In the genomic region with DNA sequence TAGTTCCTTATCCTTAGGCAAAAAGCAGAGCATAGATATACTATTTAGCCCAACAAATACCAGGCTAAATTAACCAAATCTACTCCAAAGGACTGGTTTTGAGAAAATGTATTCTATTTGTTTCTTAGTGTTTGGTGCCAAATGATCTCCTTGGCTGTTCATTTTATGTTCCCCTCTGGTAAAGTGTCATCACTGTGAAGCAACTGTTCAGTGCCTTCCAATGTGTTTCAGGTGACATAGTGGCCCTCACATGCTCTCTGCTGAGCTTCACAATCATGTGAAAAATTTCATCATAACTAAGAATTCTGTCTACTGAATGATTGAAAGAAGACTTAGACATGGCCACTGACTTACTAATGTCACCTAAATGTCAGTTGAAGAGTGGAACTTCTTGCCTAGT, we compare ENCODE assay signal across 37 mouse cellular contexts. TPM values are rescaled to one million over a fixed set of nuclear protein-coding genes. Genes with fewer than 3 reads are reported as not detected.
"Had no signal": no experiment of that assay in that cellular context is flagged by ENCODE, and none has a peak within 500 bp of the region (broad histone marks: within the 10 kb centered on the region; RNA-seq: fewer than 3 reads in every experiment).

No protein-coding gene starts in this region.

- H3K36me3 ChIP-seq: embryonic facial prominence, embryonic 10.5 days; embryonic facial prominence, embryonic 12.5 days; embryonic facial prominence, embryonic 13.5 days; embryonic facial prominence, embryonic 15.5 days; forebrain, embryonic 10.5 days; forebrain, embryonic 12.5 days; forebrain, embryonic 15.5 days had no signal

- ATAC-seq: forebrain, embryonic 13.5 days; forebrain, embryonic 14.5 days; forebrain, embryonic 15.5 days; forebrain, embryonic 16.5 days; forebrain, postnatal 0 days had no signal

- H3K27ac ChIP-seq: embryonic facial prominence, embryonic 10.5 days; embryonic facial prominence, embryonic 12.5 days; embryonic facial prominence, embryonic 13.5 days; embryonic facial prominence, embryonic 15.5 days; forebrain, embryonic 10.5 days; forebrain, embryonic 12.5 days; forebrain, embryonic 13.5 days; forebrain, embryonic 15.5 days; gastrocnemius, adult 2 months; heart, adult 2 months had no signal

- H3K9me3 ChIP-seq: embryonic facial prominence, embryonic 10.5 days; embryonic facial prominence, embryonic 12.5 days; embryonic facial prominence, embryonic 13.5 days; embryonic facial prominence, embryonic 15.5 days; forebrain, embryonic 10.5 days; forebrain, embryonic 12.5 days; forebrain, embryonic 13.5 days; forebrain, embryonic 15.5 days had no signal

- H3K4me1 ChIP-seq: embryonic facial prominence, embryonic 10.5 days; embryonic facial prominence, embryonic 12.5 days; embryonic facial prominence, embryonic 13.5 days; embryonic facial prominence, embryonic 15.5 days; forebrain, embryonic 12.5 days; forebrain, embryonic 13.5 days had no signal

- H3K4me2 ChIP-seq: embryonic facial prominence, embryonic 12.5 days; embryonic facial prominence, embryonic 13.5 days; embryonic facial prominence, embryonic 15.5 days; forebrain, embryonic 12.5 days; forebrain, embryonic 13.5 days; forebrain, embryonic 15.5 days had no signal

- H3K4me3 ChIP-seq: embryonic facial prominence, embryonic 10.5 days; embryonic facial prominence, embryonic 12.5 days; embryonic facial prominence, embryonic 13.5 days; embryonic facial prominence, embryonic 15.5 days; erythroblast, embryonic 14.5 days; forebrain, embryonic 10.5 days; forebrain, embryonic 12.5 days; forebrain, embryonic 13.5 days; forebrain, embryonic 15.5 days; gastrocnemius, adult 2 months; heart, adult 2 months had no signal

- H3K9ac ChIP-seq: embryonic facial prominence, embryonic 12.5 days; embryonic facial prominence, embryonic 13.5 days; embryonic facial prominence, embryonic 15.5 days; forebrain, embryonic 12.5 days; forebrain, embryonic 13.5 days; forebrain, embryonic 15.5 days; forebrain, postnatal 0 days had no signal

- DNase-seq: cerebellum, adult 18-20 months; cerebellum, adult 2 months; cerebellum, adult 8-10 months; cerebellum, adult 9-10 months; cerebellum, adult 9-11 months; cerebellum, postnatal 14 days; cerebellum, postnatal 36 days; embryo, embryonic 11 days; forebrain, postnatal 0 days; gastrocnemius, adult 2 months; gastrocnemius, postnatal 10 days; gastrocnemius, postnatal 14 days; gastrocnemius, postnatal 25 days; gastrocnemius, postnatal 36 days; heart, adult 11 months; heart, adult 18-20 months; heart, adult 2 months had no signal

- H3K27me3 ChIP-seq: embryonic facial prominence, embryonic 12.5 days; embryonic facial prominence, embryonic 13.5 days; embryonic facial prominence, embryonic 15.5 days; forebrain, embryonic 12.5 days; forebrain, embryonic 13.5 days; forebrain, embryonic 15.5 days had no signal

RNA-seq across cellular contexts. Expression of a gene that starts 54.6 kb away (rescaled TPM):
- total RNA-seq: common myeloid progenitor, adult 5-6 weeks; gastrocnemius, adult 2 months; gastrocnemius, adult 8-10 months; gastrocnemius, postnatal 10 days; gastrocnemius, postnatal 14 days; gastrocnemius, postnatal 25 days; gastrocnemius, postnatal 36 days; gastrocnemius, postnatal 4 days; heart, adult 18-20 months; heart, adult 2 months; heart, adult 8-10 months had no signal
- polyA plus RNA-seq: cortical plate, adult 2 months; embryonic facial prominence, embryonic 10.5 days; embryonic facial prominence, embryonic 11.5 days; embryonic facial prominence, embryonic 12.5 days; embryonic facial prominence, embryonic 13.5 days; embryonic facial prominence, embryonic 14.5 days; embryonic facial prominence, embryonic 15.5 days; erythroblast, embryonic 14.5 days; forebrain, embryonic 10.5 days; forebrain, embryonic 11.5 days; forebrain, embryonic 12.5 days; forebrain, embryonic 13.5 days; forebrain, embryonic 14.5 days; forebrain, embryonic 15.5 days; forebrain, embryonic 16.5 days; forebrain, postnatal 0 days; frontal cortex, adult 2 months; heart, adult 2 months had no signal
